Mouse (Mus musculus): ENCODE results near the gene Alkbh8. TPM values are rescaled to one million over a fixed set of nuclear protein-coding genes. Genes with fewer than 3 reads are reported as not detected.
"Not testable (repeated sequence)": the region's sequence is repeated elsewhere in the genome, so short reads cannot be mapped to it uniquely, and the experiment has no call there.

Gene Alkbh8
- polyA plus RNA-seq (2015; fragmentation: Nextera tagmentation; extraction: Ambion mirVana): 21.9 and 25.6 TPM in 2 replicates

- H3K4me3 ChIP-seq: peak within 1 kb of the TSS; percentile 67
- H3K27me3 ChIP-seq: no peaks in the 10 kb centered on the region
- H3K27ac ChIP-seq: peak within 1 kb of the TSS; percentile 42
- H3K9ac ChIP-seq: peak within 1 kb of the TSS; percentile 71
- WGBS: 3% methylated on average over 20 of the region's 20 CpGs
- peak; percentile 97 for ATAC-seq (ENCODE audit: borderline replicate concordance, extremely low read depth, low FRiP score, low TSS enrichment)
- peaks cover 10% of the 10 kb centered on the region; the same call in 1 of the 2 replicates for H3K36me3 ChIP-seq
- peak within 1 kb of the TSS; percentile 51 for H3K4me2 ChIP-seq
- peaks cover 4% of the 10 kb centered on the region; the same call in 1 of the 2 replicates for H3K4me1 ChIP-seq
- no peaks in the 10 kb centered on the region for H3K9me3 ChIP-seq
Measured at GRCm38 (mm10) chr9:3334962-3335767, at the start of gene Alkbh8. Gene Alkbh8 (plus strand): TSS chr9:3335140.

- Histone ChIP-seq H3K9me3 (no peaks in the 10 kb centered on the region), H3K4me1 (no peaks in the 10 kb centered on the region), H3K27ac (no peak overlapping the region), H3K27me3 (no peaks in the 10 kb centered on the region), H3K9ac (no peak overlapping the region), H3K4me2 (no peak overlapping the region), H3K4me3 (no peak overlapping the region), H3K36me3 (no peaks in the 10 kb centered on the region)
- no peak for ATAC-seq (ENCODE audit: borderline replicate concordance, extremely low read depth, low FRiP score, low TSS enrichment)
Measured at GRCm38 (mm10) chr9:3309292-3309836, 25.6 kb upstream of the Alkbh8 start.

- no peak overlapping the region for H3K27ac ChIP-seq
- no peaks in the 10 kb centered on the region for H3K9me3 ChIP-seq
- H3K4me2 ChIP-seq: no peak overlapping the region
- ATAC-seq (ENCODE audit: borderline replicate concordance, extremely low read depth, low FRiP score, low TSS enrichment): no peak
- no peaks in the 10 kb centered on the region for H3K27me3 ChIP-seq
- H3K9ac ChIP-seq: no peak overlapping the region
- no peak overlapping the region for H3K4me3 ChIP-seq
- 72% methylated on average over 2 of the region's 2 CpGs for WGBS
- H3K36me3 ChIP-seq: no peaks in the 10 kb centered on the region
- H3K4me1 ChIP-seq: no peaks in the 10 kb centered on the region
Measured at GRCm38 (mm10) chr9:3310016-3310415, 24.9 kb upstream of the Alkbh8 start.

GRCm38 (mm10) chr9:3327342-3328053 lies 7.4 kb upstream of the Alkbh8 start:
- WGBS: 30% methylated on average over 9 of the region's 9 CpGs
- not testable (repeated sequence) for H3K27me3 ChIP-seq; H3K4me2 ChIP-seq; H3K9me3 ChIP-seq; H3K4me3 ChIP-seq; H3K4me1 ChIP-seq; H3K9ac ChIP-seq; H3K27ac ChIP-seq; H3K36me3 ChIP-seq; ATAC-seq (ENCODE audit: borderline replicate concordance, extremely low read depth, low FRiP score, low TSS enrichment)

GRCm38 (mm10) chr9:3328054-3328595 lies 6.8 kb upstream of the Alkbh8 start:
- H3K4me3 ChIP-seq: no peak overlapping the region
- H3K27me3 ChIP-seq: no peaks in the 10 kb centered on the region
- H3K27ac ChIP-seq: no peak overlapping the region
- H3K9ac ChIP-seq: no peak overlapping the region
- H3K4me2 ChIP-seq: no peak overlapping the region
- WGBS: 15% methylated on average over 3 of the region's 3 CpGs
- no peaks in the 10 kb centered on the region for H3K9me3 ChIP-seq
- H3K36me3 ChIP-seq: no peaks in the 10 kb centered on the region
- H3K4me1 ChIP-seq: no peaks in the 10 kb centered on the region
- ATAC-seq (ENCODE audit: borderline replicate concordance, extremely low read depth, low FRiP score, low TSS enrichment): no peak

- no peaks in the 10 kb centered on the region for H3K9me3 ChIP-seq
- no peak overlapping the region for H3K27ac ChIP-seq
- no peaks in the 10 kb centered on the region for H3K27me3 ChIP-seq
- ATAC-seq (ENCODE audit: borderline replicate concordance, extremely low read depth, low FRiP score, low TSS enrichment): no peak
- H3K9ac ChIP-seq: no peak overlapping the region
- H3K4me3 ChIP-seq: no peak overlapping the region
- no peaks in the 10 kb centered on the region for H3K36me3 ChIP-seq
- no peak overlapping the region for H3K4me2 ChIP-seq
- no peaks in the 10 kb centered on the region for H3K4me1 ChIP-seq
Measured at GRCm38 (mm10) chr9:3330319-3330718, 4.6 kb upstream of the Alkbh8 start.

GRCm38 (mm10) chr9:3330737-3331384 lies 4.1 kb upstream of the Alkbh8 start:
- 78% methylated on average over 3 of the region's 3 CpGs for WGBS
- no peak overlapping the region for H3K9ac ChIP-seq
- H3K36me3 ChIP-seq: no peaks in the 10 kb centered on the region
- no peaks in the 10 kb centered on the region for H3K9me3 ChIP-seq
- H3K4me1 ChIP-seq: no peaks in the 10 kb centered on the region
- H3K27me3 ChIP-seq: no peaks in the 10 kb centered on the region
- H3K4me2 ChIP-seq: no peak overlapping the region
- no peak overlapping the region for H3K27ac ChIP-seq
- no peak for ATAC-seq (ENCODE audit: borderline replicate concordance, extremely low read depth, low FRiP score, low TSS enrichment)
- no peak overlapping the region for H3K4me3 ChIP-seq

- H3K27ac ChIP-seq: no peak overlapping the region
- no peak overlapping the region for H3K9ac ChIP-seq
- no peaks in the 10 kb centered on the region for H3K9me3 ChIP-seq
- 0 out of 2 replicates have a peak overlapping the region, but pooled peaks have one; percentile 13 for H3K4me3 ChIP-seq
- no peaks in the 10 kb centered on the region for H3K27me3 ChIP-seq
- WGBS: 89% methylated on average over 3 of the region's 3 CpGs
- no peak for ATAC-seq (ENCODE audit: borderline replicate concordance, extremely low read depth, low FRiP score, low TSS enrichment)
- H3K4me1 ChIP-seq: peaks cover 4% of the 10 kb centered on the region; the same call in 1 of the 2 replicates
- H3K4me2 ChIP-seq: peak overlapping the region; percentile 51; the same call in 1 of the 2 replicates
- peaks cover 14% of the 10 kb centered on the region for H3K36me3 ChIP-seq
Measured at GRCm38 (mm10) chr9:3336661-3337060, 1.7 kb downstream of the Alkbh8 start.

GRCm38 (mm10) chr9:3345136-3345535 lies 10.2 kb downstream of the Alkbh8 start:
- no peak overlapping the region for H3K4me2 ChIP-seq
- ATAC-seq (ENCODE audit: borderline replicate concordance, extremely low read depth, low FRiP score, low TSS enrichment): no peak
- no peak overlapping the region for H3K27ac ChIP-seq
- no peak overlapping the region for H3K4me3 ChIP-seq
- H3K9ac ChIP-seq: no peak overlapping the region
- H3K27me3 ChIP-seq: no peaks in the 10 kb centered on the region
- H3K36me3 ChIP-seq: peaks cover 41% of the 10 kb centered on the region
- no peaks in the 10 kb centered on the region for H3K9me3 ChIP-seq
- no peaks in the 10 kb centered on the region for H3K4me1 ChIP-seq

GRCm38 (mm10) chr9:3345967-3346366 lies 11.0 kb downstream of the Alkbh8 start:
- H3K4me1 ChIP-seq: no peaks in the 10 kb centered on the region
- H3K27me3 ChIP-seq: no peaks in the 10 kb centered on the region
- no peaks in the 10 kb centered on the region for H3K9me3 ChIP-seq
- no peak overlapping the region for H3K4me2 ChIP-seq
- H3K4me3 ChIP-seq: no peak overlapping the region
- H3K9ac ChIP-seq: no peak overlapping the region
- H3K27ac ChIP-seq: no peak overlapping the region
- H3K36me3 ChIP-seq: peaks cover 45% of the 10 kb centered on the region
- WGBS: 82% methylated on average over 1 of the region's 1 CpGs
- ATAC-seq (ENCODE audit: borderline replicate concordance, extremely low read depth, low FRiP score, low TSS enrichment): no peak

GRCm38 (mm10) chr9:3350056-3350455 lies 15.1 kb downstream of the Alkbh8 start:
- WGBS: 67% methylated on average over 1 of the region's 1 CpGs
- no peak overlapping the region for H3K27ac ChIP-seq
- H3K36me3 ChIP-seq: peaks cover 42% of the 10 kb centered on the region

More at GRCm38 (mm10) chr9:3350056-3350455, 15.1 kb downstream of the Alkbh8 start:
- no peaks in the 10 kb centered on the region for H3K27me3 ChIP-seq
- no peaks in the 10 kb centered on the region for H3K4me1 ChIP-seq
- H3K4me2 ChIP-seq: no peak overlapping the region
- H3K4me3 ChIP-seq: no peak overlapping the region
- no peak overlapping the region for H3K9ac ChIP-seq
- no peak for ATAC-seq (ENCODE audit: borderline replicate concordance, extremely low read depth, low FRiP score, low TSS enrichment)
- H3K9me3 ChIP-seq: no peaks in the 10 kb centered on the region

Data from lung, embryonic 15.5 days (tissue).